Mouse (Mus musculus): ENCODE measurements around the gene Pgm1.

Gene Pgm1

DNA sequence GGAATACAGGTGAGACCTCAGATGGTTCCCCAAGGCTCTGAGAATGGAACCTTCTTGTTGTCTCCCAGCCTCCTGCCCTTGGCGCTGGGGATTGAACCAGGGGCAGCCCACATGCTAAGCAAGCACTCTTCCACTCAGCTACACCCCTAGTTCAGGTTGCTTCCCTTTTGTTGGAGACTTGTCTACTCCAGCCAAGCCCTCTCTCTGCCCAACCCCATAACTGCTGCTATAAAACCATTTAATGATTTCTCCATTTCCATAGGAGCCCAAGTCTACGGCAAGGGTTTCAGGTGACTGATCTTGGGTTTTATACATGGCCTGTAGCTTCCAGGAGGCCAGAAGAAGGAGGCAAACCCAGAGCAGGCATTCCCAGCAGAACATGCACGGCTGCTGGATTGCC lies 98.6 kb downstream of the Pgm1 start:
- no peak for DNase-seq

DNA sequence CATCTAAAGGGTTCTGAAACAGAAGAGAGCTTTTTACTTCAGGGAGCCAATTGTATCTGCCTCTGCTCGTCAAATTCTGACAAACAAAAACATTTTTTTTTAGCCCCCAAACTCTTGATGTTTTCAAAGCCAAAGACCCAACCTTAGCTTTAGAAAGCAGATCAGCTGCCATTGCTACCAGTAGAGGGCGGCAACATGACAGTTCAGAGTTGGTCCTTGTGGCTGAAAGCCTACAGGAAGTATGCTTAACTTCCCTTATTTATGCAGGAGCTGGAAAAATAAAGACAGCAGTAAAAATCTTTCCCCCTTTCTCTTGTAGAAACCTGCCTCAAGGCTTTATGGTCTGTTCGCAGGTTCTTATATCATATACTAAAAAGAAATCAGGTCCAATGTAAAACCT lies 99.4 kb downstream of the Pgm1 start:
- DNase-seq, result peak; percentile 68 to 77

GRCm38 (mm10) chr4:100031270-100031669 lies 102.1 kb downstream of the Pgm1 start:
- no peak for DNase-seq

GRCm38 (mm10) chr4:100032608-100033007 lies 103.4 kb downstream of the Pgm1 start:
- DNase-seq, result no peak

GRCm38 (mm10) chr4:100033944-100034343 lies 104.7 kb downstream of the Pgm1 start:
- peak; percentile 56 to 66 for DNase-seq

DNA sequence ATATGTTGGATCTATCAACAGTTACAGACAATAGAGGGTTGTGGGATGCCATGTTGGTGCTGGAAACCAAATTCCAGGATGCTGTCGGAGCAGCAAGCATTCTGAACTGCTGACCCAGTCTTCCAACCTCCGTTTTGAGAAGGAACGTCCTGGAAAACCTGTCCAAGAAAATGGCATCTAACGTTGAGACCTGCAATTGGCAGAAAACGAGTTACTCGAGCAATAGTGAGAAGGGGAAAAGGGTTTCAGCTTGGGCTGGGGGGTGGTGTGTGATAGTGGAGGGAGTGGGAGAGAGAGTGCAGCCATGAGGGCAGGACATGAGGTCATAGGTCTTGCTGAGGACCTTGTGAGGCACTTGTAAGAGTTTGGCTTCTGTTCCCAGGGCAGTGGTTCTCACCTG lies 105.8 kb downstream of the Pgm1 start:
- DNase-seq, result no peak

GRCm38 (mm10) chr4:100035919-100036554 lies 106.8 kb downstream of the Pgm1 start:
- no peak for DNase-seq
